Mouse (Mus musculus): ENCODE results near the gene Twistnb.

GRCm38 (mm10) chr12:33411580-33412151 is 17.8 kb upstream of the Twistnb start:
- TF ChIP-seq CTCF (IDR thresholded peaks at IDR 0.05) = peak; percentile 56
- TF ChIP-seq EP300 (IDR thresholded peaks at IDR 0.05) = no peak

Data from lung, postnatal 0 days (tissue).